Mouse (Mus musculus) kidney, postnatal 25 days (tissue): Measurements from ENCODE around the gene Olfr469.
"Not testable (repeated sequence)": the region's sequence is repeated elsewhere in the genome, so short reads cannot be mapped to it uniquely, and the experiment has no call there.

Experiments used
- DNase-seq, 2 experiments: peaks; one replicate each; pipeline ENCODE4 v3.0.0; 2021; ENCODE audit warnings: mixed read lengths in 2 of 2

Olfr469 gene

GRCm38 (mm10) chr7:107825441-107825840, at the start of gene Olfr469:
Gene Olfr469, minus strand, starts transcription at chr7:107825541.
- DNase-seq = not testable (repeated sequence)

GRCm38 (mm10) chr7:107847390-107847789, 22.0 kb upstream of the Olfr469 start, which contains the start of gene Olfr470:
Gene Olfr470, minus strand, starts transcription at chr7:107847490.
- DNase-seq = not testable (repeated sequence)

- peak in 1 of 2 experiments; percentile 21 for DNase-seq
Measured at GRCm38 (mm10) chr7:107841719-107842118, 16.4 kb upstream of the Olfr469 start.

- not testable (repeated sequence) for DNase-seq
Measured at GRCm38 (mm10) chr7:107823867-107824266, 1.5 kb downstream of the Olfr469 start.

- DNase-seq = no peak
Measured at GRCm38 (mm10) chr7:107819442-107819841, 5.9 kb downstream of the Olfr469 start.

GRCm38 (mm10) chr7:107811963-107812362, 13.4 kb downstream of the Olfr469 start, which contains the start of gene Olfr467:
Gene Olfr467, plus strand, starts transcription at chr7:107812263.
- DNase-seq = no peak

GRCm38 (mm10) chr7:107802138-107802537, 23.2 kb downstream of the Olfr469 start:
- DNase-seq = no peak

- DNase-seq = no peak
Measured at GRCm38 (mm10) chr7:107801108-107801507, 24.2 kb downstream of the Olfr469 start, which contains the start of gene Ovch2. Gene Ovch2, minus strand, starts transcription at chr7:107801208.

- no peak for DNase-seq
Measured at GRCm38 (mm10) chr7:107796500-107796899, 28.8 kb downstream of the Olfr469 start.

GRCm38 (mm10) chr7:107787977-107788620, 37.2 kb downstream of the Olfr469 start:
- DNase-seq = peak in 1 of 2 experiments; percentile 29

GRCm38 (mm10) chr7:107779611-107780010, 45.7 kb downstream of the Olfr469 start:
- DNase-seq = peak in 1 of 2 experiments; percentile 5

GRCm38 (mm10) chr7:107778216-107778615, 47.1 kb downstream of the Olfr469 start:
- no peak for DNase-seq

- DNase-seq = no peak
Measured at GRCm38 (mm10) chr7:107770812-107771211, 54.5 kb downstream of the Olfr469 start.
